8 mouse cellular contexts compared by ENCODE assay signal in the genomic region with DNA sequence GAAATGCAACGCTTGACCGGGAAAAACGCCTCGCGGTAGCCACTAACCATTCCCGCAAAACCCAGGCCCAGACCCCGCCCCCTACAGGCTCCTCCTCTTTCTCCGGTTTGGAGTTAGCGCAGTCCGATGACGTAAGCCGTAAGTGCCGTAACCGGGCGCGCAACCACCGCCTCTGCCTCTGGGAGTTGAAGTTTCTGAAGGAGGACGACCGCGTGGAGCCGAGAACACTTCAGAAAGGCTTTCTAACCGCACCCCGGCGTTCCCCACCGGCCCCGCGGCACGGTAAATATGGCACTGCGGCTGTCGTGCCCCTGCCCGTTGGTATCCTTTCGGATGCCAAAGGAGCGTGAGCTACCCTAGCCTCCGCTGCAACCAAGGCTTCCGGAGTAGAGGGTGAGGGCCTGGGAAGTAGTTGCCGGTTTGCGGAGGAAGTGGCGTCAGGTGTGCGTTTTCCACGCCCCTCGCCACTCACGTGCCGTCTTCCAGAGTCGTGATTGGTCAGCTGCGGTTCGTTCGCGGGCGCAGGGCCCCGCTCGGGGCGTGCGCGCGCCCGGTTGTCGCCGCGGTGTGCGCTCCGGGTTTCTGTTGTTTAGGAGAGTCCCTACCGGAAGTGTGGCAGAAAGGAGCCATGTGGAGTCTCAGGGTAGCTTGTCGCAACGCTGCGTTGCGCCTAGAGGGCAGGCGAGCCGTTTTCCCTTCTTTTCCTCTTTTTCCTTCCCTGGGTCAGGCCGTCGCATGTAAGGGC. TPM values are rescaled to one million over a fixed set of nuclear protein-coding genes. Genes with fewer than 3 reads are reported as not detected.
DNase-seq lines count a peak whose midpoint lies in the region; ATAC-seq and TF ChIP-seq lines count a peak whose summit lies in the region.

Gene Trmt10a (plus strand): TSS at position 134 of the 745 bp plus-strand sequence.

- peaks cover 14% of the 10 kb centered on the region for H3K4me1 ChIP-seq in erythroblast, embryonic 14.5 days (ENCODE audit: control insufficient read depth)
- no peaks in the 10 kb centered on the region for H3K4me1 ChIP-seq in heart, embryonic 11.5 days (ENCODE audit: control insufficient read depth, insufficient read depth, low read length)
- H3K4me1 ChIP-seq in kidney, embryonic 16.5 days (ENCODE audit: insufficient read depth, low read length), result peaks cover 4% of the 10 kb centered on the region
- peaks cover 3% of the 10 kb centered on the region for H3K4me1 ChIP-seq in liver, adult 2 months (ENCODE audit: control insufficient read depth, insufficient read depth, low read length)

- WGBS in heart, embryonic 11.5 days (ENCODE audit: insufficient replicate concordance), result under 1% methylated on average over 70 of the region's 70 CpGs
- under 1% methylated on average over 69 of the region's 70 CpGs for WGBS in kidney, embryonic 16.5 days
- under 1% methylated on average over 70 of the region's 70 CpGs for WGBS in liver, adult 2 months

- TF ChIP-seq CTCF in C2C12 (IDR thresholded peaks at IDR 0.05; ENCODE audit: control insufficient read depth, insufficient read depth, insufficient read length), result no peak
- TF ChIP-seq CTCF in brain, embryonic 14.5 days (IDR thresholded peaks at IDR 0.05; ENCODE audit: borderline replicate concordance, extremely low read depth, insufficient read depth, insufficient read length), result no peak
- peak; percentile 38 for TF ChIP-seq CTCF in liver, adult 2 months (IDR thresholded peaks at IDR 0.05; ENCODE audit: low read depth, low read length)

- H3K9me3 ChIP-seq in erythroblast, embryonic 14.5 days (ENCODE audit: control insufficient read depth, low read length), result no peaks in the 10 kb centered on the region
- H3K9me3 ChIP-seq in heart, embryonic 11.5 days (replicated peaks; ENCODE audit: control insufficient read depth, low read length), result no peaks in the 10 kb centered on the region
- H3K9me3 ChIP-seq in kidney, embryonic 16.5 days (ENCODE audit: low read length), result no peaks in the 10 kb centered on the region

- peaks cover 13% of the 10 kb centered on the region for H3K36me3 ChIP-seq in C2C12 (ENCODE audit: control insufficient read depth, insufficient read depth)
- H3K36me3 ChIP-seq in erythroblast, embryonic 14.5 days (ENCODE audit: control insufficient read depth), result peaks cover 8% of the 10 kb centered on the region
- H3K36me3 ChIP-seq in heart, embryonic 11.5 days (ENCODE audit: control insufficient read depth, insufficient read depth, low read length), result no peaks in the 10 kb centered on the region
- H3K36me3 ChIP-seq in kidney, embryonic 16.5 days (ENCODE audit: insufficient read depth, low read length), result no peaks in the 10 kb centered on the region
- no peaks in the 10 kb centered on the region for H3K36me3 ChIP-seq in liver, adult 2 months (ENCODE audit: control insufficient read depth, insufficient read depth, low read length)
- peaks cover 2% of the 10 kb centered on the region for H3K36me3 ChIP-seq in myocyte (ENCODE audit: control insufficient read depth, insufficient read depth)
- H3K36me3 ChIP-seq in splenic B cell, adult 2 months (ENCODE audit: control insufficient read depth, insufficient read depth, low read length, poor library complexity, severe bottlenecking), result no peaks in the 10 kb centered on the region

- H3ac ChIP-seq in C2C12 (ENCODE audit: control insufficient read depth, insufficient read length, low read depth) (peak within 1 kb of the TSS; percentile 92), myocyte (ENCODE audit: control insufficient read depth, insufficient read length) (peak within 1 kb of the TSS; percentile 70)

- H3K9ac ChIP-seq in heart, embryonic 11.5 days (ENCODE audit: low read depth, low read length), result peak within 1 kb of the TSS; percentile 93
- H3K9ac ChIP-seq in kidney, embryonic 16.5 days (replicated peaks; ENCODE audit: low read length), result peak within 1 kb of the TSS; percentile 93
- peak within 1 kb of the TSS; percentile 87 for H3K9ac ChIP-seq in liver, adult 2 months (ENCODE audit: low read depth, low read length)

- peak; percentile 70 for TF ChIP-seq POLR2A in brain, embryonic 14.5 days (IDR thresholded peaks at IDR 0.05; ENCODE audit: borderline replicate concordance, extremely low read depth, insufficient read depth, insufficient read length, poor library complexity, severe bottlenecking)
- TF ChIP-seq POLR2A in liver, adult 2 months (IDR thresholded peaks at IDR 0.05; ENCODE audit: extremely low read depth, insufficient read depth, low read length), result peak; percentile 76
- peak; percentile 62 for TF ChIP-seq POLR2A in myocyte (IDR thresholded peaks at IDR 0.05; ENCODE audit: insufficient read length, low read depth)

- H3K27me3 ChIP-seq in C2C12 (ENCODE audit: control insufficient read depth, insufficient read depth, insufficient read length) (no peaks in the 10 kb centered on the region), myocyte (ENCODE audit: control insufficient read depth, insufficient read depth, insufficient read length) (no peaks in the 10 kb centered on the region)
- H3K27me3 ChIP-seq in erythroblast, embryonic 14.5 days (ENCODE audit: control insufficient read depth), result no peaks in the 10 kb centered on the region
- no peaks in the 10 kb centered on the region for H3K27me3 ChIP-seq in heart, embryonic 11.5 days (ENCODE audit: control insufficient read depth, insufficient read depth, low read length)
- no peaks in the 10 kb centered on the region for H3K27me3 ChIP-seq in kidney, embryonic 16.5 days (ENCODE audit: insufficient read depth, low read length)
- H3K27me3 ChIP-seq in liver, adult 2 months (ENCODE audit: control insufficient read depth, insufficient read depth, low read length), result no peaks in the 10 kb centered on the region
- no peaks in the 10 kb centered on the region for H3K27me3 ChIP-seq in splenic B cell, adult 2 months (ENCODE audit: control insufficient read depth, insufficient read depth, low read length, poor library complexity, severe bottlenecking)

- peak within 1 kb of the TSS; percentile 83 for H3K4me2 ChIP-seq in heart, embryonic 11.5 days
- peak within 1 kb of the TSS; percentile 91 for H3K4me2 ChIP-seq in kidney, embryonic 16.5 days (replicated peaks; ENCODE audit: low read depth, low read length)
- peak within 1 kb of the TSS; percentile 90 for H3K4me2 ChIP-seq in myocyte (ENCODE audit: low read depth)

- ATAC-seq in heart, embryonic 11.5 days (replicated peaks; ENCODE audit: insufficient number of reproducible peaks, low FRiP score, low TSS enrichment), result peak; percentile 98
- peak; percentile 98 for ATAC-seq in kidney, embryonic 16.5 days (ENCODE audit: low FRiP score, low TSS enrichment)

- peak; percentile 100 for DNase-seq in brain, embryonic 14.5 days (ENCODE audit: low read depth)
- peak; percentile 93 for DNase-seq in liver, adult 2 months (ENCODE audit: extremely low read depth, low read depth, low spot score)
- peak; percentile 99 for DNase-seq in splenic B cell, adult 2 months (ENCODE audit: low read depth, low spot score)

- H3K27ac ChIP-seq in heart, embryonic 11.5 days (ENCODE audit: low read depth, low read length), result peak within 1 kb of the TSS; percentile 100
- peak within 1 kb of the TSS; percentile 100 for H3K27ac ChIP-seq in kidney, embryonic 16.5 days (ENCODE audit: low read length)
- H3K27ac ChIP-seq in liver, adult 2 months (replicated peaks; ENCODE audit: insufficient read depth, low read depth, low read length), result peak within 1 kb of the TSS; percentile 93

- H3K79me3 ChIP-seq in C2C12 (ENCODE audit: low read depth), result peaks cover 11% of the 10 kb centered on the region

- H3K79me2 ChIP-seq in C2C12 (ENCODE audit: control insufficient read depth, insufficient read depth) (peaks cover 25% of the 10 kb centered on the region), myocyte (ENCODE audit: control insufficient read depth, insufficient read depth) (no peaks in the 10 kb centered on the region)
- H3K79me2 ChIP-seq in liver, adult 2 months (ENCODE audit: control insufficient read depth, insufficient read depth, low read length), result no peaks in the 10 kb centered on the region

- H3K4me3 ChIP-seq in C2C12 (ENCODE audit: insufficient read depth, poor library complexity, severe bottlenecking) (peak within 1 kb of the TSS; percentile 55), myocyte (peak within 1 kb of the TSS; percentile 64)
- peak within 1 kb of the TSS; percentile 95 for H3K4me3 ChIP-seq in erythroblast, embryonic 14.5 days (replicated peaks)
- peak within 1 kb of the TSS; percentile 74 for H3K4me3 ChIP-seq in heart, embryonic 11.5 days (ENCODE audit: low read depth, low read length)
- peak within 1 kb of the TSS; percentile 67 for H3K4me3 ChIP-seq in kidney, embryonic 16.5 days (ENCODE audit: low read length)
- H3K4me3 ChIP-seq in liver, adult 2 months (ENCODE audit: insufficient read depth, low read depth, low read length), result peak within 1 kb of the TSS; percentile 88

TF ChIP-seq in C2C12, 6 proteins besides CTCF, POLR2A, EP300 and RAD21:
- TF ChIP-seq MAX (IDR thresholded peaks at IDR 0.05) (peak; percentile 56), CEBPB (IDR thresholded peaks at IDR 0.05; ENCODE audit: low read depth) (no peak), USF1 (IDR thresholded peaks at IDR 0.05; ENCODE audit: low read depth) (peak; percentile 99), FOSL1 (IDR thresholded peaks at IDR 0.05; ENCODE audit: insufficient read depth, low read length, poor library complexity, severe bottlenecking) (no peak)

TF ChIP-seq in myocyte, 11 proteins besides CTCF, POLR2A, EP300 and RAD21 (continues in another document):
- TF ChIP-seq MAX (IDR thresholded peaks at IDR 0.05; ENCODE audit: low read depth) (peak; percentile 80), REST (IDR thresholded peaks at IDR 0.05; ENCODE audit: insufficient read depth, insufficient read length) (no peak), TCF3 (IDR thresholded peaks at IDR 0.05; ENCODE audit: insufficient read length, low read depth) (no peak), MYOG (IDR thresholded peaks at IDR 0.05; ENCODE audit: control insufficient read depth in 1 of 3, insufficient read depth in 1 of 3, insufficient read length in 2 of 3, low read depth in 2 of 3) (peak in 1 of 3 experiments; percentile 17), E2F4 (IDR thresholded peaks at IDR 0.05; ENCODE audit: insufficient read depth) (no peak), MYOD1 (IDR thresholded peaks at IDR 0.05; ENCODE audit: control insufficient read depth in 1 of 3, insufficient read length in 2 of 3, low read depth in 2 of 3) (peak in 1 of 3 experiments; percentile 11), SRF (IDR thresholded peaks at IDR 0.05; ENCODE audit: control insufficient read depth, insufficient read length, low read depth) (peak; percentile 58), TCF12 (IDR thresholded peaks at IDR 0.05; ENCODE audit: insufficient read depth, poor library complexity, severe bottlenecking) (no peak)

RNA-seq across cellular contexts. Expression of gene Trmt10a, which starts in this region (rescaled TPM):
- polyA plus RNA-seq in C2C12 (2012; fragmentation: generic; extraction: Trizol) (6.8 TPM), myocyte (2012; fragmentation: generic; extraction: Trizol) (6.3 TPM)
- polyA plus RNA-seq in brain, embryonic 14.5 days (2012; rRNA removed), result 6.6 and 7.3 TPM in 2 replicates
- 0.45 and 0.54 TPM in 2 replicates for polyA plus RNA-seq in erythroblast, embryonic 14.5 days (2012)
- 10.8 and 15.9 TPM in 2 replicates for polyA plus RNA-seq in heart, embryonic 11.5 days (2014; fragmentation: Nextera tagmentation; extraction: Ambion mirVana)
- 11.8 and 12.5 TPM in 2 replicates for polyA plus RNA-seq in kidney, embryonic 16.5 days (2015; fragmentation: Nextera tagmentation; extraction: Ambion mirVana)
- total RNA-seq in liver, adult 2 months (2014; rRNA removed), result 2.3 and 3.8 TPM in 2 replicates
- polyA plus RNA-seq in liver, adult 2 months (2012; rRNA removed), result 0.95 and 1.0 TPM in 2 replicates

Comparison
In these comparisons a context has a peak if more than half of its experiments do, and no peak if none do; other contexts are left out.
1. Peak in every context shown above with its lines: DNase-seq, ATAC-seq, H3K4me3 ChIP-seq and H3K27ac ChIP-seq.